Mouse (Mus musculus): ENCODE measurements around the gene 1110004F10Rik. TPM values are rescaled to one million over a fixed set of nuclear protein-coding genes. Genes with fewer than 3 reads are reported as not detected.

The 1110004F10Rik gene
- polyA plus RNA-seq, 1 experiment = 61.4 TPM

- H3K36me3 ChIP-seq (ENCODE audit: control insufficient read depth, insufficient read depth, low read length) = no peaks in the 10 kb centered on the region
- under 1% methylated on average over 38 of the region's 38 CpGs for WGBS
- peak; percentile 95 for DNase-seq
- H3K27ac ChIP-seq (ENCODE audit: control insufficient read depth, insufficient read depth, low read length) = peak overlapping the region; percentile 28; the same call in 1 of the 2 replicates
- H3K27me3 ChIP-seq (ENCODE audit: control insufficient read depth, insufficient read depth, low read length) = no peaks in the 10 kb centered on the region
- peaks cover 2% of the 10 kb centered on the region; the same call in 1 of the 2 replicates for H3K4me1 ChIP-seq (replicated peaks; ENCODE audit: control insufficient read depth, insufficient read depth, low read length)
- H3K4me3 ChIP-seq (ENCODE audit: control insufficient read depth, insufficient read depth, low read length) = peak overlapping the region; percentile 63
- TF ChIP-seq CTCF (IDR thresholded peaks at IDR 0.05; ENCODE audit: borderline replicate concordance, control insufficient read depth, extremely low read depth, insufficient read depth, low read length, poor library complexity) (peak; percentile 64; the same call in 1 of the 2 replicates), POLR2A (IDR thresholded peaks at IDR 0.05; ENCODE audit: control insufficient read depth, extremely low read depth, insufficient read depth, low read length, poor library complexity) (peak; percentile 83)
These were observed 53.7 kb downstream of the 1110004F10Rik start for GRCm38 (mm10) chr7:116092710-116093465.

GRCm38 (mm10) chr7:116093466-116093850 lies 54.3 kb downstream of the 1110004F10Rik start:
- DNase-seq = no peak
- H3K4me1 ChIP-seq (replicated peaks; ENCODE audit: control insufficient read depth, insufficient read depth, low read length) = peaks cover 2% of the 10 kb centered on the region; the same call in 1 of the 2 replicates
- no peaks in the 10 kb centered on the region for H3K27me3 ChIP-seq (ENCODE audit: control insufficient read depth, insufficient read depth, low read length)
- no peak for TF ChIP-seq POLR2A (IDR thresholded peaks at IDR 0.05; ENCODE audit: control insufficient read depth, extremely low read depth, insufficient read depth, low read length, poor library complexity)
- TF ChIP-seq CTCF (IDR thresholded peaks at IDR 0.05; ENCODE audit: borderline replicate concordance, control insufficient read depth, extremely low read depth, insufficient read depth, low read length, poor library complexity) = no peak
- WGBS = under 1% methylated on average over 19 of the region's 19 CpGs
- peak overlapping the region; percentile 6; the same call in 1 of the 2 replicates for H3K27ac ChIP-seq (ENCODE audit: control insufficient read depth, insufficient read depth, low read length)
- no peaks in the 10 kb centered on the region for H3K36me3 ChIP-seq (ENCODE audit: control insufficient read depth, insufficient read depth, low read length)
- peak overlapping the region; percentile 63 for H3K4me3 ChIP-seq (ENCODE audit: control insufficient read depth, insufficient read depth, low read length)

GRCm38 (mm10) chr7:116099952-116100528 lies 60.8 kb downstream of the 1110004F10Rik start:
- Histone ChIP-seq H3K4me1 (replicated peaks; ENCODE audit: control insufficient read depth, insufficient read depth, low read length) (no peaks in the 10 kb centered on the region), H3K27ac (ENCODE audit: control insufficient read depth, insufficient read depth, low read length) (no peak overlapping the region), H3K36me3 (ENCODE audit: control insufficient read depth, insufficient read depth, low read length) (peaks cover 28% of the 10 kb centered on the region), H3K4me3 (ENCODE audit: control insufficient read depth, insufficient read depth, low read length) (no peak overlapping the region), H3K27me3 (ENCODE audit: control insufficient read depth, insufficient read depth, low read length) (no peaks in the 10 kb centered on the region)
- TF ChIP-seq CTCF (IDR thresholded peaks at IDR 0.05; ENCODE audit: borderline replicate concordance, control insufficient read depth, extremely low read depth, insufficient read depth, low read length, poor library complexity) (no peak), POLR2A (IDR thresholded peaks at IDR 0.05; ENCODE audit: control insufficient read depth, extremely low read depth, insufficient read depth, low read length, poor library complexity) (no peak)
- no peak for DNase-seq
- WGBS = 96% methylated on average over 7 of the region's 7 CpGs

GRCm38 (mm10) chr7:116103091-116103490 lies 63.9 kb downstream of the 1110004F10Rik start:
- no peak for TF ChIP-seq POLR2A (IDR thresholded peaks at IDR 0.05; ENCODE audit: control insufficient read depth, extremely low read depth, insufficient read depth, low read length, poor library complexity)
- no peak for TF ChIP-seq CTCF (IDR thresholded peaks at IDR 0.05; ENCODE audit: borderline replicate concordance, control insufficient read depth, extremely low read depth, insufficient read depth, low read length, poor library complexity)
- Histone ChIP-seq H3K27me3 (ENCODE audit: control insufficient read depth, insufficient read depth, low read length) (no peaks in the 10 kb centered on the region), H3K4me1 (replicated peaks; ENCODE audit: control insufficient read depth, insufficient read depth, low read length) (no peaks in the 10 kb centered on the region), H3K4me3 (ENCODE audit: control insufficient read depth, insufficient read depth, low read length) (no peak overlapping the region), H3K27ac (ENCODE audit: control insufficient read depth, insufficient read depth, low read length) (no peak overlapping the region), H3K36me3 (ENCODE audit: control insufficient read depth, insufficient read depth, low read length) (peaks cover 45% of the 10 kb centered on the region)
- WGBS = 98% methylated on average over 9 of the region's 9 CpGs
- DNase-seq = no peak

GRCm38 (mm10) chr7:116110661-116111060 lies 71.5 kb downstream of the 1110004F10Rik start:
- TF ChIP-seq CTCF (IDR thresholded peaks at IDR 0.05; ENCODE audit: borderline replicate concordance, control insufficient read depth, extremely low read depth, insufficient read depth, low read length, poor library complexity) (no peak), POLR2A (IDR thresholded peaks at IDR 0.05; ENCODE audit: control insufficient read depth, extremely low read depth, insufficient read depth, low read length, poor library complexity) (no peak)
- no peaks in the 10 kb centered on the region for H3K4me1 ChIP-seq (replicated peaks; ENCODE audit: control insufficient read depth, insufficient read depth, low read length)
- peaks cover 10% of the 10 kb centered on the region for H3K36me3 ChIP-seq (ENCODE audit: control insufficient read depth, insufficient read depth, low read length)
- no peak overlapping the region for H3K4me3 ChIP-seq (ENCODE audit: control insufficient read depth, insufficient read depth, low read length)
- no peak for DNase-seq
- no peak overlapping the region for H3K27ac ChIP-seq (ENCODE audit: control insufficient read depth, insufficient read depth, low read length)
- no peaks in the 10 kb centered on the region for H3K27me3 ChIP-seq (ENCODE audit: control insufficient read depth, insufficient read depth, low read length)
- 81% methylated on average over 3 of the region's 3 CpGs for WGBS

- H3K27me3 ChIP-seq (ENCODE audit: control insufficient read depth, insufficient read depth, low read length) = no peaks in the 10 kb centered on the region
- WGBS = 95% methylated on average over 6 of the region's 6 CpGs
- no peak overlapping the region for H3K27ac ChIP-seq (ENCODE audit: control insufficient read depth, insufficient read depth, low read length)
- DNase-seq = no peak
- H3K36me3 ChIP-seq (ENCODE audit: control insufficient read depth, insufficient read depth, low read length) = peaks cover 3% of the 10 kb centered on the region; the same call in 1 of the 2 replicates
- H3K4me3 ChIP-seq (ENCODE audit: control insufficient read depth, insufficient read depth, low read length) = no peak overlapping the region
- TF ChIP-seq CTCF (IDR thresholded peaks at IDR 0.05; ENCODE audit: borderline replicate concordance, control insufficient read depth, extremely low read depth, insufficient read depth, low read length, poor library complexity) (no peak), POLR2A (IDR thresholded peaks at IDR 0.05; ENCODE audit: control insufficient read depth, extremely low read depth, insufficient read depth, low read length, poor library complexity) (no peak)
- no peaks in the 10 kb centered on the region for H3K4me1 ChIP-seq (replicated peaks; ENCODE audit: control insufficient read depth, insufficient read depth, low read length)
These were observed 72.3 kb downstream of the 1110004F10Rik start for GRCm38 (mm10) chr7:116111546-116111945.
